Mouse (Mus musculus) erythroblast, embryonic 14.5 days (primary cell): Measurements from ENCODE around the gene Stat5a.

Experiments
- GATA1 ChIP-seq: IDR thresholded peaks from 2 replicates; pipeline ENCODE4 v1.6.1; 2012; ENCODE audit warnings: low read length, inconsistent platforms, mixed read lengths
- TAL1 ChIP-seq: IDR thresholded peaks from 3 replicates; pipeline ENCODE4 v1.6.1; 2012; ENCODE audit warnings: low read length, inconsistent platforms, mixed read lengths

GRCm38 (mm10) chr11:100908112-100908511 lies 49.0 kb downstream of the Stat5a start:
- TF ChIP-seq TAL1, result no peak
- TF ChIP-seq GATA1, result no peak
